Mouse (Mus musculus) CH12.LX (cell line): ENCODE results near the gene Podxl2.

Experiments used
- BHLHE40 ChIP-seq: IDR thresholded peaks from 2 replicates; pipeline ENCODE4 v1.6.1; 2011; ENCODE audit warnings: mild to moderate bottlenecking, low read depth, low read length, improper control_type of control experiment
- CTCF ChIP-seq, 2 experiments: IDR thresholded peaks in 1 of 2; conservative IDR thresholded peaks in 1 of 2; 2 replicates each; pipeline ENCODE4 v1.5.1; 2011 to 2012; ENCODE audit warnings: low read depth in 2 of 2, low read length in 2 of 2, improper control_type of control experiment in 1 of 2, inconsistent platforms in 1 of 2, mild to moderate bottlenecking in 1 of 2, moderate library complexity in 1 of 2
- MAZ ChIP-seq: IDR thresholded peaks from 2 replicates; pipeline ENCODE4 v1.6.1; 2012; ENCODE audit warnings: low read depth, mild to moderate bottlenecking, inconsistent platforms, low read length, improper control_type of control experiment, moderate library complexity
- RCOR1 ChIP-seq: conservative IDR thresholded peaks from 2 replicates; pipeline ENCODE4 v1.6.1; 2012; ENCODE audit warnings: low read depth, mild to moderate bottlenecking, inconsistent platforms, low read length, improper control_type of control experiment
- ZKSCAN1 ChIP-seq: IDR thresholded peaks from 2 replicates; pipeline ENCODE4 v1.6.1; 2012; ENCODE audit warnings: low read depth, inconsistent platforms, low read length, improper control_type of control experiment, borderline replicate concordance
- ZMIZ1 ChIP-seq: IDR thresholded peaks from 2 replicates; pipeline ENCODE4 v1.6.1; 2012; ENCODE audit warnings: low read depth, mild to moderate bottlenecking, inconsistent platforms, low read length, improper control_type of control experiment
- ZNF384 ChIP-seq: IDR thresholded peaks from 2 replicates; pipeline ENCODE4 v1.6.1; 2012; ENCODE audit warnings: low read depth, low read length, improper control_type of control experiment, inconsistent platforms

- TF ChIP-seq RCOR1 (no peak), BHLHE40 (no peak), ZNF384 (no peak), ZKSCAN1 (no peak), CTCF (conservative IDR thresholded peaks at IDR 0.05 in 1 of 2, IDR thresholded peaks at IDR 0.05 in 1 of 2; ENCODE audit: low read depth in 2 of 2, low read length in 2 of 2) (no peak), MAZ (no peak), ZMIZ1 (no peak)
Observed at GRCm38 (mm10) chr6:88824183-88824582, 50.7 kb downstream of the Podxl2 start.
